8 mouse cellular contexts compared by ENCODE assay signal in genomic region chr1:75125418-75125817, GRCm38 (mm10). TPM values are rescaled to one million over a fixed set of nuclear protein-coding genes. Genes with fewer than 3 reads are reported as not detected.
DNase-seq lines count a peak whose midpoint lies in the region; ATAC-seq and TF ChIP-seq lines count a peak whose summit lies in the region.

No protein-coding gene starts in this region.

- 30% methylated on average over 5 of the region's 5 CpGs for WGBS in embryonic facial prominence, embryonic 14.5 days
- 35% methylated on average over 5 of the region's 5 CpGs for WGBS in limb, embryonic 11.5 days
- WGBS in neural tube, embryonic 13.5 days, result 39% methylated on average over 5 of the region's 5 CpGs

- H3K4me1 ChIP-seq in embryonic facial prominence, embryonic 14.5 days (ENCODE audit: control insufficient read depth, insufficient read depth, low read length), result peaks cover 7% of the 10 kb centered on the region
- peaks cover 4% of the 10 kb centered on the region; the same call in 1 of the 2 replicates for H3K4me1 ChIP-seq in limb, embryonic 11.5 days (ENCODE audit: control insufficient read depth, insufficient read depth, low read length)
- peaks cover 11% of the 10 kb centered on the region for H3K4me1 ChIP-seq in neural tube, embryonic 13.5 days (replicated peaks)

- H3K27me3 ChIP-seq in embryonic facial prominence, embryonic 14.5 days (replicated peaks; ENCODE audit: control insufficient read depth, insufficient read depth, low read length), result no peaks in the 10 kb centered on the region
- H3K27me3 ChIP-seq in limb, embryonic 11.5 days (ENCODE audit: control insufficient read depth, insufficient read depth, low read length), result no peaks in the 10 kb centered on the region
- H3K27me3 ChIP-seq in neural tube, embryonic 13.5 days, result peaks cover 4% of the 10 kb centered on the region

- no peak for DNase-seq in layer of hippocampus, adult 2 months (ENCODE audit: low spot score in 2 of 2)
- DNase-seq in layer of hippocampus, adult 9-11 months, result no peak
- no peak for DNase-seq in embryonic facial prominence, embryonic 14.5 days (ENCODE audit: low spot score)
- DNase-seq in limb, embryonic 11.5 days (ENCODE audit: low spot score), result no peak
- no peak for DNase-seq in cerebellum, adult 9-11 months
- no peak for DNase-seq in thymus, postnatal 25 days
- DNase-seq in right cerebral cortex, postnatal 36 days (ENCODE audit: low spot score in 2 of 2), result no peak

- TF ChIP-seq CTCF in layer of hippocampus, adult 2 months (conservative IDR thresholded peaks at IDR 0.05), result no peak

- no peaks in the 10 kb centered on the region for H3K36me3 ChIP-seq in embryonic facial prominence, embryonic 14.5 days (ENCODE audit: control insufficient read depth, insufficient read depth, low read length)
- no peaks in the 10 kb centered on the region for H3K36me3 ChIP-seq in limb, embryonic 11.5 days (ENCODE audit: control insufficient read depth, insufficient read depth, low read length)
- H3K36me3 ChIP-seq in neural tube, embryonic 13.5 days, result no peaks in the 10 kb centered on the region

- H3K4me2 ChIP-seq in embryonic facial prominence, embryonic 14.5 days (ENCODE audit: low read depth, low read length), result peak overlapping the region; percentile 54
- H3K4me2 ChIP-seq in limb, embryonic 11.5 days (ENCODE audit: low read depth, severe bottlenecking), result peak overlapping the region; percentile 51
- H3K4me2 ChIP-seq in neural tube, embryonic 13.5 days, result peak overlapping the region; percentile 59

- H3K9me3 ChIP-seq in embryonic facial prominence, embryonic 14.5 days (ENCODE audit: control insufficient read depth, low read length), result no peaks in the 10 kb centered on the region
- H3K9me3 ChIP-seq in limb, embryonic 11.5 days (ENCODE audit: control insufficient read depth, low read length), result no peaks in the 10 kb centered on the region
- no peaks in the 10 kb centered on the region for H3K9me3 ChIP-seq in neural tube, embryonic 13.5 days

- peak overlapping the region; percentile 95 for H3K27ac ChIP-seq in layer of hippocampus, adult 2 months
- peak overlapping the region; percentile 96 for H3K27ac ChIP-seq in embryonic facial prominence, embryonic 14.5 days (replicated peaks; ENCODE audit: low read depth, low read length)
- peak overlapping the region; percentile 94 for H3K27ac ChIP-seq in limb, embryonic 11.5 days (replicated peaks; ENCODE audit: low read depth, low read length)
- peak overlapping the region; percentile 94 for H3K27ac ChIP-seq in neural tube, embryonic 13.5 days (replicated peaks)

- no peak for ATAC-seq in embryonic facial prominence, embryonic 14.5 days (ENCODE audit: low read depth)
- no peak for ATAC-seq in limb, embryonic 11.5 days (ENCODE audit: insufficient number of reproducible peaks, low FRiP score, low TSS enrichment, low read depth)
- peak; percentile 14 for ATAC-seq in neural tube, embryonic 13.5 days (ENCODE audit: low read depth)

- H3K4me3 ChIP-seq in layer of hippocampus, adult 2 months, result peak overlapping the region; percentile 58
- H3K4me3 ChIP-seq in embryonic facial prominence, embryonic 14.5 days (ENCODE audit: low read depth, low read length), result peak overlapping the region; percentile 60
- H3K4me3 ChIP-seq in limb, embryonic 11.5 days (ENCODE audit: low read depth, low read length), result peak overlapping the region; percentile 54
- peak overlapping the region; percentile 60 for H3K4me3 ChIP-seq in neural tube, embryonic 13.5 days

- H3K9ac ChIP-seq in embryonic facial prominence, embryonic 14.5 days (ENCODE audit: low read depth, low read length), result peak overlapping the region; percentile 75
- H3K9ac ChIP-seq in limb, embryonic 11.5 days (ENCODE audit: low read length), result peak overlapping the region; percentile 71
- H3K9ac ChIP-seq in neural tube, embryonic 13.5 days, result peak overlapping the region; percentile 77

RNA-seq across cellular contexts. Expression of gene Nhej1, which starts 0.4 kb away (rescaled TPM):
- total RNA-seq in layer of hippocampus, adult 2 months (2021), result 1 to 10 TPM; 1.9 to 2.0 TPM
- 10.3 and 11.5 TPM in 2 replicates for polyA plus RNA-seq in embryonic facial prominence, embryonic 14.5 days (2014; fragmentation: Nextera tagmentation; extraction: Ambion mirVana)
- polyA plus RNA-seq in limb, embryonic 11.5 days (2014; fragmentation: Nextera tagmentation; extraction: Ambion mirVana), result 11.2 and 12.7 TPM in 2 replicates
- polyA plus RNA-seq in neural tube, embryonic 13.5 days (2015; fragmentation: Nextera tagmentation; extraction: Ambion mirVana), result 8.5 and 8.9 TPM in 2 replicates

RNA-seq across cellular contexts. Expression of gene Slc23a3, which starts 8.3 kb away (rescaled TPM):
- total RNA-seq in layer of hippocampus, adult 2 months (2021), result under 1 TPM in 1 of 2 experiments, not detected in 1; 0.23 TPM
- 0.08 and 0.13 TPM in 2 replicates for polyA plus RNA-seq in embryonic facial prominence, embryonic 14.5 days (2014; fragmentation: Nextera tagmentation; extraction: Ambion mirVana)
- polyA plus RNA-seq in limb, embryonic 11.5 days (2014; fragmentation: Nextera tagmentation; extraction: Ambion mirVana), result not detected in 2 replicates
- not detected in 2 replicates for polyA plus RNA-seq in neural tube, embryonic 13.5 days (2015; fragmentation: Nextera tagmentation; extraction: Ambion mirVana)

RNA-seq across cellular contexts. Expression of gene Cnppd1, which starts 17.1 kb away (rescaled TPM):
- 10 to 100 TPM; 31.2 to 32.0 TPM for total RNA-seq in layer of hippocampus, adult 2 months (2021)
- 35.9 and 41.4 TPM in 2 replicates for polyA plus RNA-seq in embryonic facial prominence, embryonic 14.5 days (2014; fragmentation: Nextera tagmentation; extraction: Ambion mirVana)
- polyA plus RNA-seq in limb, embryonic 11.5 days (2014; fragmentation: Nextera tagmentation; extraction: Ambion mirVana), result 37.9 and 38.1 TPM in 2 replicates
- 60.2 and 64.6 TPM in 2 replicates for polyA plus RNA-seq in neural tube, embryonic 13.5 days (2015; fragmentation: Nextera tagmentation; extraction: Ambion mirVana)

RNA-seq across cellular contexts. Expression of gene Retreg2, which starts 17.2 kb away (rescaled TPM):
- 100 to 1,000 TPM; 178 to 179 TPM for total RNA-seq in layer of hippocampus, adult 2 months (2021)
- 49.3 and 51.4 TPM in 2 replicates for polyA plus RNA-seq in embryonic facial prominence, embryonic 14.5 days (2014; fragmentation: Nextera tagmentation; extraction: Ambion mirVana)
- 30.4 and 32.6 TPM in 2 replicates for polyA plus RNA-seq in limb, embryonic 11.5 days (2014; fragmentation: Nextera tagmentation; extraction: Ambion mirVana)
- polyA plus RNA-seq in neural tube, embryonic 13.5 days (2015; fragmentation: Nextera tagmentation; extraction: Ambion mirVana), result 104 and 115 TPM in 2 replicates

RNA-seq across cellular contexts. Expression of gene Zfand2b, which starts 43.0 kb away (rescaled TPM):
- total RNA-seq in layer of hippocampus, adult 2 months (2021), result 10 to 100 TPM; 31.9 to 41.8 TPM
- 37.0 and 37.6 TPM in 2 replicates for polyA plus RNA-seq in embryonic facial prominence, embryonic 14.5 days (2014; fragmentation: Nextera tagmentation; extraction: Ambion mirVana)
- polyA plus RNA-seq in limb, embryonic 11.5 days (2014; fragmentation: Nextera tagmentation; extraction: Ambion mirVana), result 30.2 and 31.3 TPM in 2 replicates
- polyA plus RNA-seq in neural tube, embryonic 13.5 days (2015; fragmentation: Nextera tagmentation; extraction: Ambion mirVana), result 38.8 and 45.9 TPM in 2 replicates
